Mouse (Mus musculus) adrenal gland (tissue): ENCODE measurements around the gene Jph2.

Experiments
- intact Hi-C: fragments of 180-260 bp; cut with DNase I; formaldehyde crosslinking; loops from one replicate; pipeline ENCODE4 v1.15.1; 2025

Jph2 gene

GRCm38 (mm10) chr2:163362940-163363921, 34.6 kb downstream of the Jph2 start:
- intact Hi-C loops, result no loop called here

DNA sequence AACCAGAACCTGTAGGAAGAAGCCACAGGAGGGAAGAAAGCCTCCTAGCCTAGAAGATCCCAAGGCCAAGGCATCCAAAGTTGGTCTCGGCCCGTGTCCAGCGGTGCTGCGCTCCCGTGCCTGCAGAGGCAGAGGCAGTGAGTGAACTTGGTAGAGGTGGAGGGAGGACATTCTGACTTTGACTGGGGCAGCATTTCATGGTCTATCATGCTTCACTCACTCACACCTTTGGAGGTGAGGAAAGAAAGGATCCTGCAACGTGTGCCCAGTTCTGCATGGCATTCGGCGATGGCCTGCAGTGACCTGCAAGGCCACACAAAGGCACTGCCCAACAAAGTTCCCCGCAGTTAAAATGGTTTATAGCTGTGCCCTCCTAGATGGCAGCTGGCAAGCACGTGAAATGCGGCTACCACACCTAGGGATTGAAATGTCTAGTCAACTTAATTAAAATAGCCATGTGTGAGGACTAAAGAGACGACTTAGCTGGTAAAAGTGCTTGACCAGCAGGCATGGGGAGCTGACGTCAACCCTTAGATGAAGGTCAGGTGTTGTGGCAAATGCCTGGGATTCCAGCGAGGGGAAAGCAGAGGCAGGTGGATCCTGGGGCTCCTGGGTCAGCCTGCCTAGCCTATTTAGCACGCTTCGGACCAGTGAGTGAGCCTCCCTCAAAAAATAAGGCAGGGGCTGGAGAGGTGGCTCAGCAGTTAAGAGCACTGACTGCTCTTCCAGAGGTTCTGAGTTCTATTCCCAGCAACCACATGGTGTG, 36.8 kb downstream of the Jph2 start:
- intact Hi-C loops, result no loop called here

- intact Hi-C loops, result no loop called here
Observed at GRCm38 (mm10) chr2:163359253-163359652, 38.5 kb downstream of the Jph2 start.

DNA sequence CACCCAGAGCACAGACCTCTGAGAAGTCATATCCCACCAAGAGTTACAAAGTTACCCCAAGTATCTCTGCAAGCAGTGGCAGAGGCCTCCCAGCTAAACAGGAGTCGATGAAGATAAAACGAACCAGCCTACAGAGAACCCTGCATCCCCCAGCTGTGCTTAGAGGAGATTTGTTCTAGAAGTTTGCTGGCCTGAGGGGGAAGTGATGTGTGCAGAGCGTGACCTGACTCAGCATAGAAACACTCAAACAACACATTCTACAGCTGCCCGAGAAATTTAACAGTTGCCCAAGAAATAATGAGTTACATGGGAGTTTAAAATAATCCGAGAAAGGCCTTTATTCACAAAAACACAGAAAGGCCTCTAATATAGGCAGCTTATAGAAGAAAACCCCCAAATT, 39.1 kb downstream of the Jph2 start:
- intact Hi-C loops, result no loop called here

DNA sequence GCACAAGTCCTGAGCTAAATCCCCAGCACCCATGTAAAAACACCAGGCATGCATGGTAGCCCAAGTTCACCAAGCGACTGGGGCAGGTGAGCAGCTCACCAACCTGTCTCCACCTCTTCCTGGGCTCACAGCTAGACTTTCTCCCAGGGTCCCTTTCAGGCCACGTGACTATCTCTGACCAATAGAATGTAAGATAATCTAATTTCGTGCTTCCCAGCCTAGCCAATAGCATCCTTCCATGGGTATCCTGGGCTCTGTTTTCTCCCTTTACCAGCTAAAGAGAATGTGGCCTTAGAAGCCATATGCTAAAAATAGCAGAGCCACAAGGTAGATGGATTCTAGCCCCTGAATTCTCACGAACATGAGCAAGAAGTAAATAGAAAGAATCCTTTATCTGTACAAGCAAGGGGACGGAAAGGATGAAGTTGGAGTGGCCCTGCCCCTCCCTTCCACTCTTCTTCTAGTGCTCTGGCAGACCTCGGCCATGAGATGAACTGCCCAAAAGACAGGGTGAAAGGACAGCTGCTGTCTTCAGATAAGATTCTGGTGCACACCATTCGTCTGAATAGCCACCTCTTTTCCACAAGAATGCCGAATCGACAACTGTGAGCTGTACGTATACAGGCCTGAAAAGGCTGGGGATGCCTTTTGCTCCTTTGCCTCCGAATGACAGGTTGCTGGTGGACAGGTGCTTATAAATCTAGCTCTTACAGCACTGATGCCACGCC, 41.5 kb downstream of the Jph2 start:
- intact Hi-C loops, result no loop called here

DNA sequence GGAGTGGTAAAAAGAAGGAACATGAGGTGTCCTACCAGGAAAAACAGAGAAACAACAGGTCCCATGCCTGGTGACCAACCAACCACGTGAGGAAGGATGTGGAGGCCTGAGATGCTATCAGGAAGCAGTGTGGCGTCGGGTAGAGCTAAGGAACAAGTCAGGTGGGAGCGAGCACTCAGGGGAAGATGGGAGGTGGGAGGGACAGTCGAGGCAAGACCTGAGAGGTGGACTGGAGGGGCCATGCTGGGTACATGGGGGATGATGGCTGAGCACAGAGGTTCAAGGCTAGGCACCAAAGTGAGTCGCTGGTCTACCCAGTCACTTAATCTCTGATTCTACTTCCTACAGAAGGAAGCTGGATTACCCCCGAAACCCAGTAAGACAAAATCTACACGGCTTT, 42.1 kb downstream of the Jph2 start:
- intact Hi-C loops, result no loop called here

DNA sequence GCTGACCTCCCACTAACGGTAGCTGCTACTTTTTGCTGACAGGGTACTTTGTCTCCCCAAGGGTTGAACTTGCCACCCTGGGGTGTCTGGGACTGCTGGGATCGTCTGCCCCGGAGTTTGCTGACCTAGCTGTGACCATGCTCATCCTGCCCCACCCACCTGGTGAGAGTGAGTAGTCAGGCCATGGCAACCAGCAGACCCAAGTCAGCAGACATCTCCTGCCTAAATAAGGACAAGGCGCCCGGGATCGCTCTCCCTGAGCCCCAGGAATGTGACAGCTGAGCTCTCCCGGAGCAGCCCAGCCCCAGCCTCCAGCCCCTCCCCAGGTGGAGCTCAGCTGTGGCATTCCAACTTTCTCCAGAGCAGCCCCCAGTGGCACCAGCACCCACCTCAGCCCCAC, 44.1 kb downstream of the Jph2 start:
- intact Hi-C loops, result no loop called here

DNA sequence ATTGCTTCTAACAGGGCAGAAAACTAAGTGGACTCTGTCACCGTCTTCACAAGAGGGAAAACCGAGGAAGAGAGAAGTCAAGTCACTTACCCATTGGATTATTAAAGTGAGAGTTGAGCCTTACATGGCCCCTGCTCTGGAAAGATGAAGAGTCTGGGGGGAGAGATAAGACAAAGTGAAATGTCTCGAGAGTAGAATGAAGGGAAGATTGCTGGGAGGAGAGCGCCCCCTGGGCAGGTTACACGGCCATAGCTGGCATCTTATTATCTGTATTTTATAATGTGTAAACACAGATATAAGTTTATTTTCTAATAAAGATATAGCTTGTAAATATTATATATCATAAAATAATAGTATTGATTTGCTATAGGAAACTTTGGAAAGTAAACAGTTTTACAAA, 47.4 kb downstream of the Jph2 start:
- intact Hi-C loops, result no loop called here

DNA sequence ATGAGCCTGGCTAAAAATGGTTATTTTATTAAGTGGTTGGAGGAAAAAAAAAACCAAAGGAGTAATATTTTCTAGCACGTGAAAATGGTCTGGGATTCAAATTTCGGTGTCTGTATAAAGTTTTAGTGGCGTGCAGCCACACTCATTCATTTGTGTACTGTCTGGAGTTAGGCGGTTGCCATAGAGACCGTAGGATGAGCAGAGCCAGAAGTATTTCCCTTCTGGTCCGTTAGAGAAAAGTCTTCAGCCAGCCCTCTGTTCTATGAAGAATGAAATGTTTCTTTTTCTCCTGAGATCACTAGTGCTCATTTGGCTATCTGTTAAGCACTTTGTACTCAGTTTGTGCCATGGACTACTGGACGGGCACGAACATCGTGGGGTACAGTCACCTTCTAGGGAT, 48.4 kb downstream of the Jph2 start:
- intact Hi-C loops, result no loop called here

GRCm38 (mm10) chr2:163348677-163349076, 49.1 kb downstream of the Jph2 start:
- intact Hi-C loops, result no loop called here

GRCm38 (mm10) chr2:163347517-163348184, 50.1 kb downstream of the Jph2 start:
- intact Hi-C loops, result no loop called here

GRCm38 (mm10) chr2:163346497-163346896, 51.3 kb downstream of the Jph2 start:
- intact Hi-C loops, result no loop called here

- intact Hi-C loops, result no loop called here
Observed at GRCm38 (mm10) chr2:163344976-163345660, 52.7 kb downstream of the Jph2 start.

DNA sequence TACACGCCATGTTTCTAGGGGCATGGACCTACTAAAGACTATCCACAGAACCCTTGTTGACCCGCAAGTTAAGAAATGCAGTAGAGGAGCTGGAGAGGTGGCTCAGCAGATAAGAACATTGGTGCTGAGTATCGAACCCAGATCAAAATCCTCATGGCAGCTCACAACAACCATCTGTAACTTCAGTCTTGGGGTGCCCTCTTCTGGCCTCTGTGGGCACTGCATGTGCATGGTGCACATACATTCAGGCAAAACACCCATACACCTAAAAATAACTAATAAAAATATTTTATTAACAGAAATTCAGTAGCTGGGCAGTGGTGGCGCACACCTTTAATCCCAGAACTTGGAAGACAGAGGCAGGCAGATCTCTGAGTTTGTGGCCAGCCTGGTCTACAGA, 54.1 kb downstream of the Jph2 start:
- intact Hi-C loops, result no loop called here

GRCm38 (mm10) chr2:163340263-163340662, 57.5 kb downstream of the Jph2 start:
- intact Hi-C loops, result loop anchor here (1.0 kb wide), 1 partner anchor 61 kb away; no protein-coding TSS in a partner anchor

- intact Hi-C loops, result loop anchor here (5.0 kb wide), 1 partner anchor 410 kb away; no protein-coding TSS in a partner anchor
Observed at GRCm38 (mm10) chr2:163332368-163333055, 65.3 kb downstream of the Jph2 start.

- intact Hi-C loops, result loop anchor here (5.0 kb wide), 1 partner anchor 409 kb away; no protein-coding TSS in a partner anchor
Observed at GRCm38 (mm10) chr2:163331423-163331822, 66.4 kb downstream of the Jph2 start.

DNA sequence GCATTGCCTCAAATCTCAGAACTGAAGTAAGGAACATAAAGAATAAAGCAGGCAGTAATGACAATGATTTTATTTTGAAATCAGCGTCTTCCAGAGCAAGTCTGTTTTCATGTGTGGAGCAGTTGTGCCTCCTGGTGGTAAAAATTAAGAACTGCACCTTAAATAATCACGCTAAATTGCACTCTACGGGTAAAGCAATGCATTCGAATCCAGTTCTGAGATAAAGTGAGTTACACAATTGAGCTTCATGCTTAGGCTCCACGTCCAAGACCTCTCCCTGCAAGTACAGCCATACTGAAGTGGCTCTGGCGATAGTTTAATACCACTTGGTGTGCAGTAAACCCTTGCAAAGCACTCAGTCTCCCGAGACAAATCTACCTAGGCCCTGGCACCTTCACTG, 67.1 kb downstream of the Jph2 start:
- intact Hi-C loops, result loop anchor here (1.0 to 5.0 kb wide), 2 partner anchors 229 to 408 kb away; no protein-coding TSS in a partner anchor

- intact Hi-C loops, result no loop called here
Observed at GRCm38 (mm10) chr2:163323163-163323562, 74.6 kb downstream of the Jph2 start.

DNA sequence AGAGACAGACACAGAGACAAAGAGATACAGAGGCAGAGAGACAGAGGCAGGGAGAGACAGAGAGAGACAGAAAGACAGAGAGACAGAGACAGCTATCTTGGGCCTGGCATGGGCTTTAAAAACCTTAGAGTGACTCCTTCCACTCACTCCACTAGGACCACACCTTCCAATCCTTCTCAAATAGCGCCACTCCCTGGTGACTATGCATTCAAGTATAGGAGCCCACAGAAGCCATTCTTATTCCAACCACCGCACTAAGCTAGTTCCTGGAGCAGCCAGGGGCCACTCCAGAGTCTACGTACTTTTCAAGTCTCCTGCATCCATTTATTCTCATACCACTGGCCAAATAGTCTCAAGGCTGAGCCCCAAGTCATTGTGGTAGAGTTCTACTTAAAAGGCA, 79.0 kb downstream of the Jph2 start:
- intact Hi-C loops, result no loop called here
